Comparison of ENCODE assay signal across 18 mouse cellular contexts in the genomic region with DNA sequence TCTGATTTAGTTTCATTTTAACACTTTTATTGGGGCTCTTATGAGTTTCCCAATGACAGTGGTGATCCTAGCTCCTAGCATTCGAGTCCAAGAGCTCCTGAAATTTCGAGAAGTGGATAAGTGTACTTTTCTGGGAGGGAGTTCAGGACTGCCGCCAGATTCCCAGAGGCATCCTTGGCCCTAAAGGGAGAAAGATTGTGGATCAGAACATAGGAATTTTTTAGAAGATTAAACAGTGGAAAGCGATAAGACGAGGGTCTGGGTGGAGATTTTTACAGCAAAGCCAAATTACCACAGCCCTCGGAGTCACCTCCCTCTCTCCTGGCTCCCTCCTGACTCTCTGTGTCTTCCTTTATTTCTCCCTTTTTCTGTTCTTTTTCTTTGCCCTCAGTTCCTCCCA. TPM values are rescaled to one million over a fixed set of nuclear protein-coding genes. Genes with fewer than 3 reads are reported as not detected.
DNase-seq lines count a peak whose midpoint lies in the region; ATAC-seq and TF ChIP-seq lines count a peak whose summit lies in the region.
"Had no signal": no experiment of that assay in that cellular context is flagged by ENCODE, and none has a peak within 500 bp of the region (broad histone marks: within the 10 kb centered on the region; RNA-seq: fewer than 3 reads in every experiment).

No protein-coding gene starts in this region.

- no peak overlapping the region for H3K4me2 ChIP-seq in heart, embryonic 12.5 days
- H3K4me2 ChIP-seq in heart, embryonic 13.5 days, result no peak overlapping the region
- H3K4me2 ChIP-seq in heart, embryonic 11.5 days, result no peak overlapping the region
- H3K4me2 ChIP-seq in kidney, embryonic 16.5 days (replicated peaks; ENCODE audit: low read depth, low read length), result no peak overlapping the region
- H3K4me2 ChIP-seq: embryonic facial prominence, embryonic 12.5 days; forebrain, embryonic 13.5 days; hindbrain, embryonic 13.5 days had no signal

- no peaks in the 10 kb centered on the region for H3K36me3 ChIP-seq in heart, embryonic 12.5 days
- no peaks in the 10 kb centered on the region for H3K36me3 ChIP-seq in heart, embryonic 13.5 days
- H3K36me3 ChIP-seq in heart, embryonic 11.5 days (ENCODE audit: control insufficient read depth, insufficient read depth, low read length), result no peaks in the 10 kb centered on the region
- H3K36me3 ChIP-seq in kidney, embryonic 16.5 days (ENCODE audit: insufficient read depth, low read length), result no peaks in the 10 kb centered on the region
- H3K36me3 ChIP-seq in testis, adult 2 months (ENCODE audit: control insufficient read depth, insufficient read depth, low read length), result no peaks in the 10 kb centered on the region
- H3K36me3 ChIP-seq: embryonic facial prominence, embryonic 12.5 days; hindbrain, embryonic 13.5 days had no signal

- no peak overlapping the region for H3K9ac ChIP-seq in heart, embryonic 12.5 days
- peak overlapping the region; percentile 21 for H3K9ac ChIP-seq in heart, embryonic 13.5 days
- no peak overlapping the region for H3K9ac ChIP-seq in heart, embryonic 11.5 days (ENCODE audit: low read depth, low read length)
- no peak overlapping the region for H3K9ac ChIP-seq in kidney, embryonic 16.5 days (replicated peaks; ENCODE audit: low read length)
- H3K9ac ChIP-seq: embryonic facial prominence, embryonic 12.5 days; forebrain, embryonic 13.5 days; forebrain, postnatal 0 days; hindbrain, embryonic 13.5 days had no signal

- TF ChIP-seq POLR2A in testis, adult 2 months (IDR thresholded peaks at IDR 0.05; ENCODE audit: control insufficient read depth, low read depth, low read length), result no peak

- peak; percentile 81 for DNase-seq in heart, adult 11 months
- no peak for DNase-seq in kidney, postnatal 10 days
- no peak for DNase-seq in testis, postnatal 10 days (ENCODE audit: low spot score)
- DNase-seq: cerebellum, adult 11-12 months; cerebellum, adult 9-10 months; forebrain, postnatal 0 days; kidney, adult 11 months had no signal

- WGBS in heart, embryonic 12.5 days, result 59% methylated on average over 6 of the region's 6 CpGs
- WGBS in heart, embryonic 13.5 days, result 53% methylated on average over 6 of the region's 6 CpGs
- 59% methylated on average over 6 of the region's 6 CpGs for WGBS in heart, embryonic 11.5 days (ENCODE audit: insufficient replicate concordance)
- WGBS in kidney, embryonic 16.5 days, result 76% methylated on average over 6 of the region's 6 CpGs

- no peaks in the 10 kb centered on the region for H3K9me3 ChIP-seq in heart, embryonic 12.5 days (replicated peaks)
- no peaks in the 10 kb centered on the region for H3K9me3 ChIP-seq in heart, embryonic 13.5 days
- H3K9me3 ChIP-seq in heart, embryonic 11.5 days (replicated peaks; ENCODE audit: control insufficient read depth, low read length), result no peaks in the 10 kb centered on the region
- H3K9me3 ChIP-seq in kidney, embryonic 16.5 days (ENCODE audit: low read length), result no peaks in the 10 kb centered on the region
- H3K9me3 ChIP-seq: embryonic facial prominence, embryonic 12.5 days; forebrain, embryonic 13.5 days; hindbrain, embryonic 13.5 days had no signal

- no peak overlapping the region for H3K4me3 ChIP-seq in heart, embryonic 12.5 days
- H3K4me3 ChIP-seq in heart, embryonic 13.5 days, result no peak overlapping the region
- no peak overlapping the region for H3K4me3 ChIP-seq in heart, embryonic 11.5 days (ENCODE audit: low read depth, low read length)
- no peak overlapping the region for H3K4me3 ChIP-seq in kidney, embryonic 16.5 days (ENCODE audit: low read length)
- no peak overlapping the region for H3K4me3 ChIP-seq in testis, adult 2 months (ENCODE audit: control insufficient read depth, low read depth, low read length)
- H3K4me3 ChIP-seq: embryonic facial prominence, embryonic 12.5 days; forebrain, embryonic 13.5 days; hindbrain, embryonic 13.5 days had no signal

- TF ChIP-seq CTCF in testis, adult 2 months (IDR thresholded peaks at IDR 0.05; ENCODE audit: control insufficient read depth, insufficient read depth, insufficient replicate concordance, low read depth, low read length), result no peak

- ATAC-seq in heart, embryonic 12.5 days (ENCODE audit: insufficient number of reproducible peaks, low FRiP score), result no peak
- ATAC-seq in heart, embryonic 13.5 days (ENCODE audit: extremely low read depth, insufficient number of reproducible peaks, low FRiP score, low TSS enrichment), result no peak
- ATAC-seq in heart, embryonic 11.5 days (replicated peaks; ENCODE audit: insufficient number of reproducible peaks, low FRiP score, low TSS enrichment), result no peak
- no peak for ATAC-seq in kidney, embryonic 16.5 days (ENCODE audit: low FRiP score, low TSS enrichment)
- ATAC-seq: activated CD4-positive, CD25-positive, alpha-beta regulatory T cell, adult 4 months; forebrain, embryonic 13.5 days; forebrain, postnatal 0 days; hindbrain, postnatal 0 days had no signal

- no peak overlapping the region for H3K27ac ChIP-seq in heart, embryonic 12.5 days (ENCODE audit: poor library complexity, severe bottlenecking)
- H3K27ac ChIP-seq in heart, embryonic 13.5 days (replicated peaks), result peak overlapping the region; percentile 34
- H3K27ac ChIP-seq in heart, embryonic 11.5 days (ENCODE audit: low read depth, low read length), result no peak overlapping the region
- H3K27ac ChIP-seq in kidney, embryonic 16.5 days (ENCODE audit: low read length), result peak overlapping the region; percentile 51; the same call in 1 of the 2 replicates
- H3K27ac ChIP-seq in testis, adult 2 months (ENCODE audit: control insufficient read depth, insufficient read depth, low read depth, low read length), result peak overlapping the region; percentile 67
- H3K27ac ChIP-seq: embryonic facial prominence, embryonic 12.5 days; forebrain, embryonic 13.5 days; hindbrain, embryonic 13.5 days; hindbrain, postnatal 0 days had no signal

- no peaks in the 10 kb centered on the region for H3K27me3 ChIP-seq in heart, embryonic 12.5 days (replicated peaks)
- no peaks in the 10 kb centered on the region for H3K27me3 ChIP-seq in heart, embryonic 13.5 days (replicated peaks)
- H3K27me3 ChIP-seq in heart, embryonic 11.5 days (ENCODE audit: control insufficient read depth, insufficient read depth, low read length), result no peaks in the 10 kb centered on the region
- H3K27me3 ChIP-seq in kidney, embryonic 16.5 days (ENCODE audit: insufficient read depth, low read length), result no peaks in the 10 kb centered on the region
- H3K27me3 ChIP-seq in testis, adult 2 months (ENCODE audit: control insufficient read depth, insufficient read depth, low read length), result no peaks in the 10 kb centered on the region; the same call in 1 of the 2 replicates
- H3K27me3 ChIP-seq: embryonic facial prominence, embryonic 12.5 days; forebrain, embryonic 13.5 days; hindbrain, embryonic 13.5 days; Patski had no signal

- H3K4me1 ChIP-seq in heart, embryonic 12.5 days (replicated peaks), result peaks cover 68% of the 10 kb centered on the region
- peaks cover 69% of the 10 kb centered on the region for H3K4me1 ChIP-seq in heart, embryonic 13.5 days
- peaks cover 33% of the 10 kb centered on the region for H3K4me1 ChIP-seq in heart, embryonic 11.5 days (ENCODE audit: control insufficient read depth, insufficient read depth, low read length)
- H3K4me1 ChIP-seq in kidney, embryonic 16.5 days (ENCODE audit: insufficient read depth, low read length), result peaks cover 25% of the 10 kb centered on the region
- H3K4me1 ChIP-seq in testis, adult 2 months (ENCODE audit: control insufficient read depth, insufficient read depth, low read length), result peaks cover 14% of the 10 kb centered on the region

RNA-seq across cellular contexts. Expression of gene Slc12a8, which starts 58.6 kb away (rescaled TPM):
- 1.2 and 1.3 TPM in 2 replicates for polyA plus RNA-seq in heart, embryonic 12.5 days (2016; fragmentation: Nextera tagmentation; extraction: Ambion mirVana)
- polyA plus RNA-seq in heart, embryonic 13.5 days (2015; fragmentation: Nextera tagmentation; extraction: Ambion mirVana), result 0.83 and 1.1 TPM in 2 replicates
- polyA plus RNA-seq in heart, embryonic 11.5 days (2014; fragmentation: Nextera tagmentation; extraction: Ambion mirVana), result 1.6 and 2.0 TPM in 2 replicates
- 0.92 and 1.0 TPM in 2 replicates for polyA plus RNA-seq in kidney, embryonic 16.5 days (2015; fragmentation: Nextera tagmentation; extraction: Ambion mirVana)
- 5.2 and 5.7 TPM in 2 replicates for polyA plus RNA-seq in testis, adult 2 months (2012; rRNA removed)

Comparison
In these comparisons a context has a peak if more than half of its experiments do, and no peak if none do; other contexts are left out.
1. H3K27ac ChIP-seq: peak in heart, embryonic 13.5 days (single experiment), kidney, embryonic 16.5 days (single experiment) and testis, adult 2 months (single experiment); none in heart, embryonic 12.5 days (single experiment) and heart, embryonic 11.5 days (single experiment).